Mouse (Mus musculus): ENCODE data around the gene Gabrq. TPM values are rescaled to one million over a fixed set of nuclear protein-coding genes. Genes with fewer than 3 reads are reported as not detected.
A peak's percentile ranks its signal among the peaks of the same experiment; 100 is the strongest.

Gene Gabrq
- not detected for total RNA-seq (2021)
- long read RNA-seq, experiment 1, result 0 reads
- long read RNA-seq, experiment 2, result 0 reads

DNA sequence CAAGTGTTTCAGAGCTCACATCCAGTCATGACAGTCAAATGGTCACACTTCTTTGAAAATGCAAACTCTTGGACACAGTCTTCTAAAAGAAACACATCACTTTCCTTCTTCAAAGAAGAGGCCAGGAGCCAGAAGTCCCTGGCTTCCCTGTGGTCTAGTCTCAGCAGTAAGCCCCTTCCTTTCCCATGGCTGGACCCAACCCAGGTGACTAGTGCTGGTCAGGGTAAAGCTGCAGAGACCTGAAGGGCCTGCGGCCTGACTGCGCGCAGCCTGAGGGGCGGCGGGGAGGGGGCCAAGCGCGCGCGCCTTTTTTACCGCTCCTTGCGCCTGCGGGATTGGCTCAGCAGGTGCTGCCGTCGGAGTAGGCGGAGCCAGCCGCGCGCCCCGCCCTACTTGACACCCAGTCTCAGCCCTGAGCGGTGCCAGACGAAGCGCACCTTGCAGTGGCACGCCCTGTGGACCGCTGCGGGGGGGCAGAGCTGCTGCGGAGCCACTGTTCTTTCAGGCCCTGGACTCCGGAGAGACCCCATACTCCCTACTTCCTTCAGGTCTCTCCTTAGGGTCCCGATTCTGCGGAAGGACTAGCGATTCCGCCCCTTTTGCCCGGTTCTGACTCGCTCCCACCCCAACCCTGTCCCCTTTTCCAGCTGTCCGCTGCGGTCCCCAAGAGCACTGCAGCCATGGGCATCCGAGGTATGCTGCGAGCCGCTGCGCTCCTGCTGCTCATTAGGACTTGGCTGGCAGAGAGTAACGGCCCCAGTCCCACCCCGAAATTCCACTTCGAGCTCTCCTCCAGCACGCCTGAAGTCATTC is at the start of gene Gabrq:
TSS of gene Gabrq (plus strand) at position 403 of the 813 bp plus-strand sequence.
- intact Hi-C loops (cut with DNase I), result no loop called here
- H3K4me3 ChIP-seq, result peak within 1 kb of the TSS; percentile 55
- peak; percentile 35 for DNase-seq
- TF ChIP-seq CTCF (IDR thresholded peaks at IDR 0.05), result no peak
- no peak within 1 kb of the TSS for H3K27ac ChIP-seq

GRCm38 (mm10) chrX:72788773-72789557 is 36.0 kb upstream of the Gabrq start:
- no peak for DNase-seq
- Histone ChIP-seq H3K27ac (no peak overlapping the region), H3K4me3 (no peak overlapping the region)
- TF ChIP-seq CTCF (IDR thresholded peaks at IDR 0.05), result no peak
- intact Hi-C loops (cut with DNase I), result no loop called here

DNA sequence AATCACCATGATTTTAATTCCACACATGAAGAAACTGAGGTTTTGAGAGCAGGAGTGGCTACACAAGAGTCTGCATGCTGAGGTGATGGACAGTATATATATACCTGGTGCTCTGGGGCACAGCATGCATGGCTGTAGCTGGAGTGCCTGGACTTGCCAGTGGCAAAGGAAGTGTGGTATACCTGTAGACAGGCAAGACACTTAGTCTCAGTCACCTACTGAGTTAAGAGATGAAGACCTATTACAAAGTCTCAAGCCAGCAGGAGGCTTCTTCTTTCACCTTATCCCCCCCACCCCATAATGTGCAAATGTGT is 35.5 kb upstream of the Gabrq start:
- no peak for TF ChIP-seq CTCF (IDR thresholded peaks at IDR 0.05)
- DNase-seq, result no peak
- Histone ChIP-seq H3K4me3 (no peak overlapping the region), H3K27ac (no peak overlapping the region)
- intact Hi-C loops (cut with DNase I), result no loop called here

DNA sequence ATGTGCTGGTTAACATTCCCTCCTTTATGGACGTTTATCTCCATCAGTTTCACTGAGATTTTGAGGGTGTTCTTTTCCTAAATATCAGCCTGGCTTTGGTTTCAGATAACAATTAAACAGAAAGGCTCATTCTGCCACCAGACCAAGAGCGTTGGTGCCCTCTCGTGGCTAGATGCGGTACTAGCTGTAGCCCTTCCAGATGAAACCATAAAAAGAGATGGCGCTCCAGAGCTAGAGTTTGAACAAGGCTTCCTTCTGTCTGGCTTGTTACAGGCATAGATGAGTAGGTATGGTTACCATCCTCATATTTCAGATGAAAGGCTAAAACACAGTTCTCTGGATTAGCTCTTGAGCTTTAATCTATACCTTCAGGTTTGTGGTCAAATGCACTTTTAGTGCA is 5.4 kb upstream of the Gabrq start:
- intact Hi-C loops (cut with DNase I), result loop anchor here (10.0 kb wide), 1 partner anchor 805 kb away; no protein-coding TSS in a partner anchor
- DNase-seq, result peak; percentile 56
- H3K27ac ChIP-seq, result no peak overlapping the region
- no peak overlapping the region for H3K4me3 ChIP-seq
- TF ChIP-seq CTCF (IDR thresholded peaks at IDR 0.05), result peak; percentile 85

DNA sequence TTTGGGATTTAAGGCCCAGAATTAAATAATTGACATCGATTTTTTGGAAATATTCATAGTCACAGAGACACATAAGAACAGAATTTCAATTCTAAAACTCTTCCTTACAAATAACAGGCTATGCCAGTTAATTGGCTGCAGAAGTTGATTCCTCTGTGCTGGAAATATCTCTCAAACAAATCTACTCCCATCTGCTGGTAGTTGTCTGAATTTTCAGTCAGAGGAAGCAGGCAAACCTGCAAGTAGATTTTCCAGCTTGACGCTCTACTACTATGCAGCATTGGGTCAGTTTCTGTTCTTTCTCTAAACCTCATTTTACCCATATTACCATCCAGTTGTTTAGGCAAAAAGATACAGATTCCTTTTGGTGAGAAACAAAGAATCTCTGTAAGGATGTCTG is 1.7 kb upstream of the Gabrq start:
- intact Hi-C loops (cut with DNase I), result no loop called here
- DNase-seq, result no peak
- TF ChIP-seq CTCF (IDR thresholded peaks at IDR 0.05), result no peak
- H3K4me3 ChIP-seq, result no peak overlapping the region
- H3K27ac ChIP-seq, result no peak overlapping the region

GRCm38 (mm10) chrX:72825589-72825905 is 569 bp downstream of the Gabrq start:
- peak overlapping the region; percentile 55 for H3K4me3 ChIP-seq
- H3K27ac ChIP-seq, result no peak overlapping the region
- intact Hi-C loops (cut with DNase I), result no loop called here
- no peak for TF ChIP-seq CTCF (IDR thresholded peaks at IDR 0.05)
- no peak for DNase-seq

Other genes starting within 250 kb of the Gabrq start
- gene Gabra3, start 168.3 kb upstream of the Gabrq start, total RNA-seq (2021), result under 1 TPM; 0.23 to 0.56 TPM
- gene Cetn2, start 93.2 kb downstream of the Gabrq start, total RNA-seq (2021), result 10 to 100 TPM; 24.4 to 28.6 TPM
- 1 to 10 TPM; 4.3 to 4.6 TPM for gene Nsdhl, start 93.4 kb downstream of the Gabrq start, total RNA-seq (2021)
- 1 to 10 TPM in 1 of 2 experiments, under 1 TPM in 1; 0.82 to 2.5 TPM for gene Zfp185, start 162.2 kb downstream of the Gabrq start, total RNA-seq (2021)
- gene Pnma5, start 211.9 kb downstream of the Gabrq start, total RNA-seq (2021), result under 1 TPM in 1 of 2 experiments, not detected in 1; 0.14 TPM
- gene Pnma3, start 239.6 kb downstream of the Gabrq start, total RNA-seq (2021), result not detected